Comparison of ENCODE assay signal across 20 mouse cellular contexts in genomic region chr2:94103758-94104157, GRCm38 (mm10).
"Had no signal": no experiment of that assay in that cellular context is flagged by ENCODE, and none has a peak within 500 bp of the region (broad histone marks: within the 10 kb centered on the region; RNA-seq: fewer than 3 reads in every experiment).

No protein-coding gene starts in this region.

- H3K27me3 ChIP-seq: limb, embryonic 12.5 days; limb, embryonic 15.5 days; liver, embryonic 15.5 days; lung, embryonic 15.5 days; megakaryocyte, embryonic 14.5 days; midbrain, embryonic 13.5 days; stomach, embryonic 15.5 days had no signal

- H3K4me2 ChIP-seq: limb, embryonic 12.5 days; limb, embryonic 15.5 days; liver, embryonic 11.5 days; liver, embryonic 15.5 days; lung, embryonic 15.5 days; midbrain, embryonic 13.5 days; stomach, embryonic 15.5 days had no signal

- H3K36me3 ChIP-seq: limb, embryonic 12.5 days; limb, embryonic 15.5 days; liver, embryonic 15.5 days; lung, embryonic 15.5 days; midbrain, embryonic 13.5 days; stomach, embryonic 15.5 days had no signal

- H3K4me1 ChIP-seq: limb, embryonic 15.5 days; liver, embryonic 15.5 days; lung, embryonic 15.5 days; midbrain, embryonic 10.5 days; midbrain, embryonic 13.5 days; stomach, embryonic 15.5 days had no signal

- H3K9me3 ChIP-seq: limb, embryonic 12.5 days; limb, embryonic 15.5 days; liver, embryonic 15.5 days; lung, embryonic 15.5 days; megakaryocyte, embryonic 14.5 days; midbrain, embryonic 10.5 days; midbrain, embryonic 13.5 days; stomach, embryonic 15.5 days had no signal

- H3K4me3 ChIP-seq: limb, embryonic 12.5 days; limb, embryonic 15.5 days; liver, embryonic 15.5 days; lung, embryonic 15.5 days; megakaryocyte, embryonic 14.5 days; midbrain, embryonic 10.5 days; midbrain, embryonic 13.5 days; stomach, embryonic 15.5 days had no signal

- ATAC-seq: midbrain, embryonic 13.5 days; midbrain, embryonic 16.5 days had no signal

- H3K9ac ChIP-seq: limb, embryonic 12.5 days; limb, embryonic 15.5 days; liver, embryonic 15.5 days; lung, embryonic 15.5 days; midbrain, embryonic 13.5 days; stomach, embryonic 15.5 days had no signal

- H3K27ac ChIP-seq: kidney, postnatal 0 days; limb, embryonic 12.5 days; limb, embryonic 15.5 days; liver, embryonic 15.5 days; lung, embryonic 15.5 days; midbrain, embryonic 10.5 days; midbrain, embryonic 13.5 days; stomach, embryonic 15.5 days had no signal

- DNase-seq: kidney, adult 18-20 months; kidney, postnatal 25 days; left cerebral cortex, postnatal 4 days; lung, adult 18-20 months; lung, postnatal 10 days; lung, postnatal 36 days; right cerebral cortex, postnatal 25 days; spleen, adult 18-20 months; thymus, postnatal 25 days had no signal
